Mouse (Mus musculus) ES-E14 (cell line): ENCODE results near the gene Dcpp3. TPM values are rescaled to one million over a fixed set of nuclear protein-coding genes. Genes with fewer than 3 reads are reported as not detected.
A peak's percentile ranks its signal among the peaks of the same experiment; 100 is the strongest.
"Not testable (repeated sequence)": the region's sequence is repeated elsewhere in the genome, so short reads cannot be mapped to it uniquely, and the experiment has no call there.

Experiments used
- DNase-seq: peaks from one replicate; pipeline ENCODE4 v3.0.0-alpha.2; 2013; ENCODE audit warnings: low read depth, low spot score
- H3K27ac ChIP-seq: 2 replicates; pipeline ENCODE4 v1.5.1; 2012; ENCODE audit warnings: low read depth, mild to moderate bottlenecking, low read length, moderate library complexity, mixed read lengths; ENCODE audit not compliant: poor library complexity, insufficient read depth, severe bottlenecking
- H3K36me3 ChIP-seq: 2 replicates; pipeline ENCODE4 v1.6.1; 2012; ENCODE audit warnings: mild to moderate bottlenecking, low read length, moderate library complexity, mixed read lengths; ENCODE audit not compliant: control insufficient read depth, poor library complexity, insufficient read depth, severe bottlenecking
- H3K4me1 ChIP-seq, 2 experiments: fragments of 150-350 bp in 1 of 2; sonication (generic) in 1 of 2; 2 replicates each; pipeline ENCODE4 v1.6.1; 2012; ENCODE audit warnings: low read length in 2 of 2, mild to moderate bottlenecking in 1 of 2, mixed read lengths in 1 of 2; ENCODE audit not compliant: control insufficient read depth in 2 of 2, insufficient read depth in 2 of 2, poor library complexity in 1 of 2
- H3K4me3 ChIP-seq, 2 experiments: fragments of 150-350 bp in 1 of 2; sonication (generic) in 1 of 2; 2 replicates each; pipeline ENCODE4 v1.5.1; 2012; ENCODE audit warnings: low read length in 2 of 2, low read depth in 1 of 2, mild to moderate bottlenecking in 1 of 2, mixed read lengths in 1 of 2; ENCODE audit not compliant: insufficient read depth in 1 of 2, poor library complexity in 1 of 2, severe bottlenecking in 1 of 2
- H3K9ac ChIP-seq: 2 replicates; pipeline ENCODE4 v1.6.1; 2012; ENCODE audit warnings: low read depth, mild to moderate bottlenecking, low read length, mixed read lengths; ENCODE audit not compliant: poor library complexity, insufficient read depth, severe bottlenecking
- H3K9me3 ChIP-seq: fragments of 150-350 bp; sonication (generic); 2 replicates; pipeline ENCODE4 v1.6.1; 2012; ENCODE audit warnings: low read depth, mild to moderate bottlenecking, low read length; ENCODE audit not compliant: control insufficient read depth, insufficient read depth
- CHD2 ChIP-seq: IDR thresholded peaks from 2 replicates; pipeline ENCODE4 v1.6.1; 2014; ENCODE audit warnings: mild to moderate bottlenecking, low read depth, low read length, inconsistent platforms
- HCFC1 ChIP-seq: IDR thresholded peaks from 2 replicates; pipeline ENCODE4 v1.6.1; 2012; ENCODE audit warnings: low read length, inconsistent platforms, borderline replicate concordance; ENCODE audit not compliant: insufficient read depth
- MAFK ChIP-seq: IDR thresholded peaks from 2 replicates; pipeline ENCODE4 v1.6.1; 2014; ENCODE audit warnings: mild to moderate bottlenecking, low read depth, low read length, inconsistent platforms; ENCODE audit not compliant: insufficient read depth
- ZC3H11A ChIP-seq: IDR thresholded peaks from 2 replicates; pipeline ENCODE4 v1.6.1; 2012; ENCODE audit warnings: low read depth, mild to moderate bottlenecking, inconsistent platforms, low read length, borderline replicate concordance
- ZNF384 ChIP-seq: IDR thresholded peaks from 2 replicates; pipeline ENCODE4 v1.6.1; 2012; ENCODE audit warnings: low read depth, low read length, inconsistent platforms
- in situ Hi-C, 2 experiments: fragments of 600-800 bp; cut with MboI; formaldehyde crosslinking; loops; one replicate each; pipeline ENCODE4 v1.15.1; 2025; ENCODE audit warnings: low sequenced_read_pairs in 2 of 2, inconsistent platforms in 1 of 2; ENCODE audit not compliant: unreplicated experiment in 2 of 2
- total RNA-seq: library from RNA; depleted of rRNA; stranded (reverse); fragments of 300-350 nt; gene quantifications from 2 replicates; pipeline ENCODE4 v1.2.3, GENCODE M21; 2012

Dcpp3 gene
- total RNA-seq, 1 experiment = not detected

DNA sequence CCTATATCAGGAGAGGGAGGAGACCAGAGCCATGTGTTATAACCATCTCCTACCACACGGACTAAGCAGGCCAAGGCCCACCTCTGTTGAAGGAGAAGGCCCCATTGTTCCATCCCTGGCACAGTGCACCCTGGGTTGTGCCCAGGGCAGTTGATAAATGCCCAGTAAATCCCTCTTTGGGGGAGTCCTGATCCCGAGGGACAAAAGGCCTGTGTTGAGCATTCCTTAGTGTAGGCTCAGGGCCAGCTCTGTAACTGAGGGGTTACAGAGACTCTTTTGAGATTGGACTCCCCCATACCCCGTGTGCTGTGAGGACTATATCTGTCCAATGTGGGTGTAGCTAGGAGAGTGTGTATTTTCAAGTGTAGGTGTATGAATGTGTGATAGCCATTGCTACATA is 40.5 kb upstream of the Dcpp3 start:
- H3K9me3 ChIP-seq = no peaks in the 10 kb centered on the region
- H3K4me3 ChIP-seq = no peak overlapping the region
- in situ Hi-C loops = no loop called here
- no peak for DNase-seq
- H3K27ac ChIP-seq = no peak overlapping the region
- H3K36me3 ChIP-seq = no peaks in the 10 kb centered on the region
- no peak for TF ChIP-seq HCFC1
- no peak for TF ChIP-seq ZC3H11A
- no peak for TF ChIP-seq MAFK
- no peak for TF ChIP-seq ZNF384
- no peak for TF ChIP-seq CHD2
- no peaks in the 10 kb centered on the region for H3K4me1 ChIP-seq
- no peak overlapping the region for H3K9ac ChIP-seq

DNA sequence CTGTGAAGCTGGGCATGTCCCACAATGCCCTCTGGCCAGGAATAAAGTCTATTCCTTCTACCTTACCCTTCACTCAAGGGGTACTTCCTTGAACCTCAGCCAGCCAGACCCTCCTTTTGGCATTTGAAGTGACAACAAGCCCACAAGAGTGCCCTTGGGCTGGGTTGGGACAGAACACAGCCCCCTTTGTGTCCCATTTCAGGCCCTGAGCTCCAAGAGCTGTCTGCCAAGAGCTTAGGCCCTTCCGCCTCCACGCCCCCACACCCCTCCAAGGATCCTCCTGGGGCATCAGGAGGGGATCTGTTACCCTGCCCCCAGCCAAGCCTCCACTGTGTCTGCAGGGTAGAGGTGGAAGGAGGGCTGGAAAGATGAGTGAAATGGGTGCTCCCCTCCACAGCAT is 40.1 kb upstream of the Dcpp3 start:
- no peak overlapping the region for H3K9ac ChIP-seq
- in situ Hi-C loops = no loop called here

DNA sequence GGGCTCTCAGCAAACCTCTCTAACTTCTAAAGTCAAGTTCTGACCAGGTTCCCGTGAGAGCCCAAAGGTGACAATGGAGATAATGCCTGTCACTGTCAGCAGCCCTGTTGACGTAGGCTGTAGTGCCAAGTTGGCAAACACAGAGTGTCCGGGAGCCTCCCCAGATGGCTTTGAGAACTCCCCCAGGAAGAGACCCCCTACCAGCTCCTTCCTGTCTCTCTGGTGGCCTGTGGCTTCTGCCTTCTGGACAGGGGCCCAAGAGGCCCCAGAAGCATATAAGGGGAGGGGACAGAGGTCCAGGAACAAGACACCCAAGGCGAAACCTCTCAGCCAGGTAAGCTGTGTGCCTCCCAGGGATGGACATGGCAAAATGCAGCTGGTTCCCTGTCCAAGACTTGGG is 36.7 kb upstream of the Dcpp3 start, which contains the start of the genes Dcpp1 and Dcpp2:
Gene Dcpp1, plus strand, starts transcription at position 301 of the 400 bp plus-strand sequence.
Gene Dcpp2, plus strand, starts transcription at position 305 of the 400 bp plus-strand sequence.
- H3K27ac ChIP-seq, H3K9me3 ChIP-seq, H3K4me3 ChIP-seq, H3K4me1 ChIP-seq, H3K36me3 ChIP-seq, H3K9ac ChIP-seq, DNase-seq, in situ Hi-C loops: not testable (repeated sequence)

More for the DNA sequence above, 40.1 kb upstream of the Dcpp3 start:
- DNase-seq = no peak
- TF ChIP-seq HCFC1 (no peak), CHD2 (no peak), ZC3H11A (no peak), MAFK (no peak), ZNF384 (no peak)
- H3K27ac ChIP-seq = no peak overlapping the region
- H3K36me3 ChIP-seq = no peaks in the 10 kb centered on the region
- H3K4me3 ChIP-seq = no peak overlapping the region
- H3K4me1 ChIP-seq = no peaks in the 10 kb centered on the region
- H3K9me3 ChIP-seq = no peaks in the 10 kb centered on the region

DNA sequence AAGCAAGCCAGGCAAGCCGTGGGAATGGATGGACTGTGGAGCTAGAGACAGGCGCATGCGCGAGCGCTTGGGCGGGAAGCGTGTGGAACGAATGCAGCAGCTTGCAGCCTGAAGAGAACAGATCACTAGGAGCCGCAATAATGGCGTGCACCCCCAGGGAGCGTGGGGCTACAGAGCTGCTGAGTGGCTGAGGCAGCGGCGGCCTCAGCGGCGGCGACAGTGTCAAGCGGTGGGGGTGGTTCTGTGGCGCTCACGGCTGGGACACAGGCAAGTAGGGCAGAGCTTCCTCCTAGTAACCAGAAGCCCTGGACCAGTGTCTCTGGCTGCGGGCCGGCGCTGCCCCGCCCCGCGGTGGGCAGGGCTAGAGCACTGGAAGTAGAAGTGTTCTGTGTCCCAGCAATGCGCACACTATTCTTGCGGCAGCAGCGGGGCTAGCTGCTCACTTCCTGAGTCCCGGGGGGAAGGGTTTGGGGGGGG is 7.3 kb downstream of the Dcpp3 start:
- peak overlapping the region; percentile 55 for H3K9ac ChIP-seq
- H3K36me3 ChIP-seq = no peaks in the 10 kb centered on the region
- no peak overlapping the region for H3K27ac ChIP-seq
- DNase-seq = peak; percentile 68
- H3K9me3 ChIP-seq = no peaks in the 10 kb centered on the region
- H3K4me1 ChIP-seq = no peaks in the 10 kb centered on the region
- in situ Hi-C loops = no loop called here
- TF ChIP-seq CHD2 (no peak), ZC3H11A (no peak), HCFC1 (no peak), ZNF384 (no peak), MAFK (no peak)
- H3K4me3 ChIP-seq = peak overlapping the region; percentile 68 to 81

DNA sequence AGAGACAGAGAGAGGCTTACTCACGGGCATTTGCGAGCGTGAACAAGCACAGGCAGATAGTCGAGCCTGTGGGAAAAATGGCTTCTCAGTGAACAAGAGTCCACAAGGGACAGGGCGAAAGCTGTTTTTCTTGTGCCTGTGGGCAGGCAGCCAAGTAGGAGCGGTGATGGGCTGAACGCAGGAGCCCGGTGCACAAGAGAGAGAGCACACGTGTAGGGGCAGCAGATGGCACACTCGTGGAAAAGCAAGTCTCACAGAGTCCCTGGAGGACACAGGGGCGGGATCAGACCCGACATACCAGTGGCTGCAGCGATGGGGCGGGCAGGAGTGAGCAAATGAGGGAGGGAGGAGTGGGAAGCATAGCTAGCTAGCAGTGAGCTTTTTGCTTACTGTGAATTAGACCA is 7.8 kb downstream of the Dcpp3 start:
- peak; percentile 27 for DNase-seq
- H3K27ac ChIP-seq = no peak overlapping the region
- H3K36me3 ChIP-seq = no peaks in the 10 kb centered on the region
- H3K9ac ChIP-seq = peak overlapping the region; percentile 70
- no peaks in the 10 kb centered on the region for H3K4me1 ChIP-seq
- in situ Hi-C loops = no loop called here
- no peak for TF ChIP-seq CHD2
- TF ChIP-seq ZNF384 = no peak
- no peak for TF ChIP-seq MAFK
- TF ChIP-seq ZC3H11A = no peak
- no peak for TF ChIP-seq HCFC1
- peak overlapping the region; percentile 68 to 81 for H3K4me3 ChIP-seq
- H3K9me3 ChIP-seq = no peaks in the 10 kb centered on the region
